Mouse (Mus musculus) CH12.LX (cell line): ENCODE data around the gene Adgrg1. TPM values are rescaled to one million over a fixed set of nuclear protein-coding genes. Genes with fewer than 3 reads are reported as not detected.

ENCODE experiments used
- DNase-seq: peaks from one replicate; pipeline ENCODE4 v3.0.0-alpha.2; 2013; ENCODE audit errors: extremely low read depth
- H3K27ac ChIP-seq: 2 replicates; pipeline ENCODE4 v1.5.1; 2012; ENCODE audit warnings: low read depth, mild to moderate bottlenecking, control low read depth, moderate library complexity; ENCODE audit not compliant: insufficient read depth
- H3K27me3 ChIP-seq: replicated peaks from 2 replicates; pipeline ENCODE3; 2012; ENCODE audit warnings: inconsistent platforms
- H3K36me3 ChIP-seq, 2 experiments: replicated peaks in 1 of 2; 2 replicates each; pipeline versions ENCODE3 to v1.6.1; 2012; ENCODE audit warnings: inconsistent platforms in 1 of 2, low read length in 1 of 2, mild to moderate bottlenecking in 1 of 2, mixed read lengths in 1 of 2, moderate library complexity in 1 of 2; ENCODE audit not compliant: control insufficient read depth in 1 of 2, insufficient read depth in 1 of 2
- H3K4me1 ChIP-seq, 2 experiments: 2 replicates each; pipeline ENCODE4 v1.6.1; 2012; ENCODE audit warnings: inconsistent platforms in 1 of 2, moderate library complexity in 1 of 2; ENCODE audit not compliant: insufficient read depth in 2 of 2, control insufficient read depth in 1 of 2
- H3K4me2 ChIP-seq: 2 replicates; pipeline ENCODE4 v1.6.1; 2012; ENCODE audit warnings: low read depth, mild to moderate bottlenecking, control low read depth; ENCODE audit not compliant: poor library complexity, insufficient read depth, severe bottlenecking
- H3K4me3 ChIP-seq, 3 experiments: fragments of 150-350 bp in 1 of 3; sonication (generic) in 1 of 3; replicated peaks in 1 of 3; 2 replicates each; pipeline versions ENCODE3 to v1.5.1; 2011 to 2012; ENCODE audit warnings: low read depth in 2 of 3, low read length in 2 of 3, mild to moderate bottlenecking in 2 of 3, moderate library complexity in 2 of 3, control low read depth in 1 of 3, improper control_type of control experiment in 1 of 3, inconsistent platforms in 1 of 3, mixed read lengths in 1 of 3; ENCODE audit not compliant: poor library complexity in 1 of 3
- H3K79me2 ChIP-seq: replicated peaks from 2 replicates; pipeline ENCODE4 v1.6.1; 2012; ENCODE audit warnings: mild to moderate bottlenecking, moderate library complexity; ENCODE audit not compliant: control insufficient read depth, poor library complexity, insufficient read depth, severe bottlenecking; ENCODE audit errors: extremely low read depth
- H3K9ac ChIP-seq: 2 replicates; pipeline ENCODE4 v1.6.1; 2012; ENCODE audit warnings: low read depth, mild to moderate bottlenecking, control low read depth, moderate library complexity; ENCODE audit not compliant: insufficient read depth
- H3K9me3 ChIP-seq: replicated peaks from 2 replicates; pipeline ENCODE3; 2012; ENCODE audit warnings: low read length, inconsistent platforms, mixed read lengths
- BHLHE40 ChIP-seq: IDR thresholded peaks from 2 replicates; pipeline ENCODE4 v1.6.1; 2011; ENCODE audit warnings: mild to moderate bottlenecking, low read depth, low read length, improper control_type of control experiment
- CHD1 ChIP-seq: IDR thresholded peaks from 2 replicates; pipeline ENCODE4 v1.6.1; 2012; ENCODE audit warnings: low read depth, low read length, improper control_type of control experiment, inconsistent platforms
- CHD2 ChIP-seq: IDR thresholded peaks from 2 replicates; pipeline ENCODE4 v1.6.1; 2011; ENCODE audit warnings: low read length, improper control_type of control experiment
- CTCF ChIP-seq, 2 experiments: IDR thresholded peaks in 1 of 2; conservative IDR thresholded peaks in 1 of 2; 2 replicates each; pipeline ENCODE4 v1.5.1; 2011 to 2012; ENCODE audit warnings: low read depth in 2 of 2, low read length in 2 of 2, improper control_type of control experiment in 1 of 2, inconsistent platforms in 1 of 2, mild to moderate bottlenecking in 1 of 2, moderate library complexity in 1 of 2
- E2F4 ChIP-seq: IDR thresholded peaks from 2 replicates; pipeline ENCODE4 v1.6.1; 2011; ENCODE audit warnings: low read depth, low read length, improper control_type of control experiment; ENCODE audit not compliant: insufficient replicate concordance
- ELF1 ChIP-seq: IDR thresholded peaks from 2 replicates; pipeline ENCODE4 v1.6.1; 2014; ENCODE audit warnings: low read depth, mild to moderate bottlenecking, inconsistent platforms, low read length, improper control_type of control experiment
- EP300 ChIP-seq: IDR thresholded peaks from 2 replicates; pipeline ENCODE4 v1.6.1; 2011; ENCODE audit warnings: low read length, improper control_type of control experiment
- ETS1 ChIP-seq: conservative IDR thresholded peaks from 2 replicates; pipeline ENCODE4 v1.6.1; 2012; ENCODE audit warnings: low read depth, mild to moderate bottlenecking, inconsistent platforms, low read length, improper control_type of control experiment, moderate library complexity
- GABPA ChIP-seq: IDR thresholded peaks from 2 replicates; pipeline ENCODE4 v1.6.1; 2012; ENCODE audit warnings: low read depth, low read length, improper control_type of control experiment, inconsistent platforms; ENCODE audit not compliant: insufficient replicate concordance
- HCFC1 ChIP-seq: IDR thresholded peaks from 2 replicates; pipeline ENCODE4 v1.6.1; 2012; ENCODE audit warnings: low read depth, mild to moderate bottlenecking, inconsistent platforms, low read length, improper control_type of control experiment
- IRF4 ChIP-seq: IDR thresholded peaks from 2 replicates; pipeline ENCODE4 v1.6.1; 2014; ENCODE audit warnings: low read depth, mild to moderate bottlenecking, inconsistent platforms, low read length, improper control_type of control experiment
- JUN ChIP-seq: IDR thresholded peaks from 2 replicates; pipeline ENCODE4 v1.6.1; 2011; ENCODE audit warnings: low read depth, mild to moderate bottlenecking, low read length, improper control_type of control experiment, moderate library complexity; ENCODE audit not compliant: insufficient read depth
- KAT2A ChIP-seq: IDR thresholded peaks from 2 replicates; pipeline ENCODE4 v1.6.1; 2012; ENCODE audit warnings: low read length, improper control_type of control experiment, inconsistent platforms; ENCODE audit not compliant: insufficient replicate concordance
- MAFK ChIP-seq: IDR thresholded peaks from 2 replicates; pipeline ENCODE4 v1.6.1; 2011; ENCODE audit warnings: low read length, improper control_type of control experiment; ENCODE audit not compliant: insufficient replicate concordance
- MAX ChIP-seq: IDR thresholded peaks from 2 replicates; pipeline ENCODE4 v1.6.1; 2011; ENCODE audit warnings: low read length, improper control_type of control experiment
- MAZ ChIP-seq: IDR thresholded peaks from 2 replicates; pipeline ENCODE4 v1.6.1; 2012; ENCODE audit warnings: low read depth, mild to moderate bottlenecking, inconsistent platforms, low read length, improper control_type of control experiment, moderate library complexity
- MEF2A ChIP-seq: IDR thresholded peaks from 2 replicates; pipeline ENCODE4 v1.6.1; 2014; ENCODE audit warnings: low read depth, mild to moderate bottlenecking, inconsistent platforms, low read length, improper control_type of control experiment, borderline replicate concordance
- MXI1 ChIP-seq: IDR thresholded peaks from 2 replicates; pipeline ENCODE4 v1.6.1; 2011; ENCODE audit warnings: mild to moderate bottlenecking, low read depth, low read length, improper control_type of control experiment
- MYC ChIP-seq: IDR thresholded peaks from 2 replicates; pipeline ENCODE4 v1.6.1; 2011; ENCODE audit warnings: low read depth, mild to moderate bottlenecking, improper control_type of control experiment, low read length
- NRF1 ChIP-seq: IDR thresholded peaks from 2 replicates; pipeline ENCODE4 v1.6.1; 2014; ENCODE audit warnings: low read depth, mild to moderate bottlenecking, inconsistent platforms, low read length, improper control_type of control experiment, moderate library complexity
- POLR2A ChIP-seq: IDR thresholded peaks from 2 replicates; pipeline ENCODE4 v1.6.1; 2011; ENCODE audit warnings: low read depth, mild to moderate bottlenecking, improper control_type of control experiment, low read length
- POLR2AphosphoS2 ChIP-seq: IDR thresholded peaks from 2 replicates; pipeline ENCODE4 v1.6.1; 2011; ENCODE audit warnings: low read depth, low read length, improper control_type of control experiment
- RAD21 ChIP-seq: IDR thresholded peaks from 2 replicates; pipeline ENCODE4 v1.6.1; 2011; ENCODE audit warnings: low read depth, mild to moderate bottlenecking, low read length, improper control_type of control experiment, moderate library complexity
- RCOR1 ChIP-seq: conservative IDR thresholded peaks from 2 replicates; pipeline ENCODE4 v1.6.1; 2012; ENCODE audit warnings: low read depth, mild to moderate bottlenecking, inconsistent platforms, low read length, improper control_type of control experiment
- SIN3A ChIP-seq: IDR thresholded peaks from 2 replicates; pipeline ENCODE4 v1.6.1; 2012; ENCODE audit warnings: low read length, improper control_type of control experiment, inconsistent platforms
- TBP ChIP-seq: conservative IDR thresholded peaks from 2 replicates; pipeline ENCODE4 v1.6.1; 2011; ENCODE audit warnings: low read depth, low read length, improper control_type of control experiment
- TCF12 ChIP-seq: IDR thresholded peaks from 2 replicates; pipeline ENCODE4 v1.6.1; 2014; ENCODE audit warnings: low read depth, mild to moderate bottlenecking, inconsistent platforms, low read length, improper control_type of control experiment
- UBTF ChIP-seq: IDR thresholded peaks from 2 replicates; pipeline ENCODE4 v1.6.1; 2012; ENCODE audit warnings: low read depth, mild to moderate bottlenecking, inconsistent platforms, low read length, improper control_type of control experiment, moderate library complexity
- USF1 ChIP-seq: IDR thresholded peaks from 2 replicates; pipeline ENCODE4 v1.6.1; 2014; ENCODE audit warnings: low read depth, mild to moderate bottlenecking, inconsistent platforms, low read length, improper control_type of control experiment
- ZMIZ1 ChIP-seq: IDR thresholded peaks from 2 replicates; pipeline ENCODE4 v1.6.1; 2012; ENCODE audit warnings: low read depth, mild to moderate bottlenecking, inconsistent platforms, low read length, improper control_type of control experiment
- ZNF384 ChIP-seq: IDR thresholded peaks from 2 replicates; pipeline ENCODE4 v1.6.1; 2012; ENCODE audit warnings: low read depth, low read length, improper control_type of control experiment, inconsistent platforms
- dilution Hi-C: fragments of 300-500 bp; cut with MboI; formaldehyde crosslinking; loops from 2 replicates; pipeline ENCODE4 v1.14.3; 2020; ENCODE audit warnings: low sequenced_read_pairs; ENCODE audit not compliant: extremely low pct_unique_long_range_greater_than_20kb, extremely low pct_ligation_motif_present
- in situ Hi-C: fragments of 300-500 bp; cut with MboI; formaldehyde crosslinking; loops from 3 replicates; pipeline ENCODE4 v1.14.3; 2019; ENCODE audit warnings: low sequenced_read_pairs, low pct_ligation_motif_present, low pct_unique_long_range_greater_than_20kb, mixed read lengths
- polyA plus RNA-seq: library from polyadenylated mRNA; unstranded; fragments of >175 nt; gene quantifications from 2 replicates; pipeline ENCODE4 v1.2.1, GENCODE M21; 2012; ENCODE audit warnings: low read depth; ENCODE audit not compliant: insufficient read length
- total RNA-seq, 2 experiments: library from RNA; depleted of rRNA; stranded (reverse); fragments of 300-350 nt in 1 of 2; fragments of >200 nt in 1 of 2; gene quantifications; 2 replicates each; pipeline ENCODE4 v1.2.3; 2012 to 2014

Adgrg1 gene
- total and polyA plus RNA-seq, 3 experiments: 0.42 to 2.5 (median 1.2) TPM

DNA sequence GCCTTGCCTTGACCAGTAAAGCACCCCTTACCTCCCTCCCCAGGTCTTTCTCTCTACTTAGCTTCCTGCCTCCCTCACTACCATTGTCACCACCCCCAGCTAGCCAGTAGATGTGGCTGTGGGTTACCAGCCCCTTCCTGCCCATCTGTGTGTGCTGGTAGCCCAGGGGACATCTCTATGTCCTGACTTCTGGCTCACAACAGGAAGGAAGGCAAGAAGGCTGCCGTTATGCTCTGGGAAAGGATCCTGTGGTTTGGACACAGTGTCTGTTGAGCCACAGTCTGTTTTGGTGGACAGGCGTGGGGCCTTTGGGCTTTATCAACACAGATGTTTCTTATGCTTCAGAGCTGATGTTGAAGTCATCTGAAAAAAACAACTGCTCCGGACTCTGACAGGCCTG lies 72.4 kb downstream of the Adgrg1 start:
- H3K4me1 ChIP-seq: 0 out of 4 replicates have a peak, but pooled peaks cover 0 to 2% of the 10 kb centered on the region in 2 experiments
- no peak overlapping the region for H3K4me3 ChIP-seq
- no peak overlapping the region for H3K27ac ChIP-seq
- H3K9ac ChIP-seq: no peak overlapping the region
- H3K36me3 ChIP-seq: no peaks in the 10 kb centered on the region
- TF ChIP-seq ZNF384: no peak
- TF ChIP-seq GABPA: no peak
- TF ChIP-seq KAT2A: no peak
- TF ChIP-seq RCOR1: no peak
- TF ChIP-seq JUN: no peak
- no peak for TF ChIP-seq IRF4
- TF ChIP-seq POLR2A: no peak
- no peak for TF ChIP-seq MAFK
- TF ChIP-seq HCFC1: no peak
- TF ChIP-seq CHD1: no peak
- no peak for TF ChIP-seq USF1
- no peak for TF ChIP-seq MXI1
- TF ChIP-seq MYC: no peak
- no peak for TF ChIP-seq TCF12
- no peak for TF ChIP-seq ZMIZ1
- TF ChIP-seq ELF1: no peak
- TF ChIP-seq ETS1: no peak
- TF ChIP-seq MAZ: no peak
- TF ChIP-seq UBTF: no peak
- no peak for TF ChIP-seq MEF2A
- dilution Hi-C loops: no loop called here
- H3K79me2 ChIP-seq: no peaks in the 10 kb centered on the region
- H3K4me2 ChIP-seq: no peak overlapping the region
- H3K27me3 ChIP-seq: peaks cover 49% of the 10 kb centered on the region
- H3K9me3 ChIP-seq: no peaks in the 10 kb centered on the region
- DNase-seq: no peak
- in situ Hi-C loops: no loop called here

- no peak overlapping the region for H3K27ac ChIP-seq
- no peak for DNase-seq
These were observed 73.5 kb downstream of the Adgrg1 start for GRCm38 (mm10) chr8:95047884-95048680.

More at GRCm38 (mm10) chr8:95047884-95048680, 73.5 kb downstream of the Adgrg1 start:
- dilution Hi-C loops: no loop called here
- Histone ChIP-seq H3K4me1 (0 out of 4 replicates have a peak, but pooled peaks cover 0 to 2% of the 10 kb centered on the region in 2 experiments), H3K9me3 (no peaks in the 10 kb centered on the region), H3K79me2 (no peaks in the 10 kb centered on the region), H3K9ac (no peak overlapping the region), H3K4me2 (no peak overlapping the region), H3K36me3 (no peaks in the 10 kb centered on the region), H3K27me3 (peaks cover 47% of the 10 kb centered on the region), H3K4me3 (no peak overlapping the region)
- in situ Hi-C loops: no loop called here
- TF ChIP-seq CTCF (conservative IDR thresholded peaks at IDR 0.05 in 1 of 2, IDR thresholded peaks at IDR 0.05 in 1 of 2; ENCODE audit: low read depth in 2 of 2, low read length in 2 of 2) (no peak), CHD2 (no peak), UBTF (no peak), USF1 (no peak), E2F4 (no peak), NRF1 (no peak), EP300 (no peak), RCOR1 (no peak), KAT2A (no peak), RAD21 (no peak), POLR2AphosphoS2 (no peak), SIN3A (no peak), ZMIZ1 (no peak), IRF4 (no peak), MAX (no peak), TBP (no peak), BHLHE40 (no peak), TCF12 (no peak), MXI1 (no peak)
